Mouse (Mus musculus) stomach, embryonic 16.5 days (tissue): ENCODE results near the gene Slc39a1. TPM values are rescaled to one million over a fixed set of nuclear protein-coding genes. Genes with fewer than 3 reads are reported as not detected.

ENCODE experiments used
- ATAC-seq: fragments of 200-750 bp; cut with Nextera tagmentation; 2 replicates; pipeline ENCODE4 v1.8.0; 2017; ENCODE audit warnings: moderate number of reproducible peaks, moderate TSS enrichment; ENCODE audit not compliant: insufficient read depth, low FRiP score
- H3K27ac ChIP-seq: fragments of 300-500 bp; sonication (generic); 2 replicates; pipeline ENCODE4 v1.5.1; 2014; ENCODE audit warnings: low read length
- H3K27me3 ChIP-seq: fragments of 300-500 bp; sonication (generic); 2 replicates; pipeline ENCODE4 v1.6.1; 2014; ENCODE audit warnings: low read length, control low read depth, mixed read lengths; ENCODE audit not compliant: control insufficient read depth, insufficient read depth
- H3K36me3 ChIP-seq: fragments of 300-500 bp; sonication (generic); 2 replicates; pipeline ENCODE4 v1.6.1; 2014; ENCODE audit warnings: low read length; ENCODE audit not compliant: control insufficient read depth, insufficient read depth
- H3K4me1 ChIP-seq: fragments of 300-500 bp; sonication (generic); 2 replicates; pipeline ENCODE4 v1.6.1; 2014; ENCODE audit warnings: low read length, control low read depth, mixed read lengths; ENCODE audit not compliant: control insufficient read depth, insufficient read depth
- H3K4me2 ChIP-seq: fragments of 300-500 bp; sonication (generic); 2 replicates; pipeline ENCODE4 v1.6.1; 2014; ENCODE audit warnings: low read depth, low read length, mixed read lengths
- H3K4me3 ChIP-seq: fragments of 300-500 bp; sonication (generic); replicated peaks from 2 replicates; pipeline ENCODE4 v1.5.1; 2014; ENCODE audit warnings: mild to moderate bottlenecking, low read length
- H3K9ac ChIP-seq: fragments of 300-500 bp; sonication (generic); 2 replicates; pipeline ENCODE4 v1.6.1; 2014; ENCODE audit warnings: low read length
- H3K9me3 ChIP-seq: fragments of 300-500 bp; sonication (generic); replicated peaks from 2 replicates; pipeline ENCODE4 v1.6.1; 2016; ENCODE audit warnings: low read length, control low read depth; ENCODE audit not compliant: control insufficient read depth
- WGBS: fragments of 180-500 bp; shearing (Covaris S2); extraction: QIAGEN DNeasy Blood & Tissue Kit; methylation state at CpG from one replicate; pipeline ENCODE4 v1.1.7; 2014; 5-methylcytosine and 5-hydroxymethylcytosine counted together
- polyA plus RNA-seq: library from polyadenylated mRNA; unstranded; fragments of >200 nt; fragmentation: Nextera tagmentation; extraction: Ambion mirVana; gene quantifications from 2 replicates; pipeline ENCODE4 v1.2.1, GENCODE M21; 2015

Slc39a1 gene
- polyA plus RNA-seq: 101 and 122 TPM in 2 replicates

DNA sequence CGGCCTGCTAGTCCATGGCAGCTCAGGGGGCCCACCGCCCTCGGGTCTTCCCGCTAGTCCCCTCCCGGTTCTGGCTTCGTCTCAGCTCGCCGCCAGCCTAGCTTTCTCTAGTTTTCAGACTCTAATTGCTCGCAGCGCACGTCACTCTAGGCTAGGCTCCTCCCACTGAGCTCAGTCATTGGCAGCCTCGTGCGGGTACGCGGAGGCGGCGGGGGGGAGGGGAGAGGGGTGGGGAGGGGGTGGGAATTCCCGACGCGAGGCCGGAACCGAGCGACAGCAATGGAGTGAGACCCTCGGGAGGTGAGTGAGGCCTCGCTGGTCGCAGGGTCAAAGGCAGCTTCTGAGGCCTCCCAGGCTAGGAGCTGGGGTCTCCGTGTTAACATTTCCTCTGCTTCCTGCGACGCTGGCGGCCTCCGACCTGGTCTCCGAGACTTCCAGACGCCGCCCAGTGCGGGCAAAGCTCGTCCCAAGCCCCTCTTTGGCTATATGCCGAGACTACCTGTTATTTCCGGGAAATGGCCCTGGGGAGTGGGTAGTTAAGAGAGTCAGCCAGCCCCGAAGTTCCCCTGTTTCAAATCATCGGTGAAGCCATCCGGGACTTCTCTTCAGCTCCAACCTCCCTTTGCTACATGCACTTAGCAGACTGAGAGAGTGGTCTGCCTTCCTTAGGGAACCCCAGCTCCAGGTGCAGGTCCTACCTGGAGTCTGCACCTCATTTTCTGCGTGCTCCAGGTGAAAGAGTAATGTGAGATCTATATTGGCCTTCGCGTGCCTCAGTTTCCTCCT, at the start of gene Slc39a1:
Slc39a1 (plus strand) TSS at position 213 of the 786 bp plus-strand sequence.
- H3K4me3 ChIP-seq: peak within 1 kb of the TSS; percentile 89
- under 1% methylated on average over 44 of the region's 44 CpGs for WGBS
- H3K36me3 ChIP-seq: peaks cover 14% of the 10 kb centered on the region
- peak within 1 kb of the TSS; percentile 96 for H3K9ac ChIP-seq
- H3K27ac ChIP-seq: peak within 1 kb of the TSS; percentile 96
- H3K4me1 ChIP-seq: peaks cover 16% of the 10 kb centered on the region
- ATAC-seq: peak; percentile 94
- peak within 1 kb of the TSS; percentile 95 for H3K4me2 ChIP-seq
- no peaks in the 10 kb centered on the region for H3K27me3 ChIP-seq
- no peaks in the 10 kb centered on the region for H3K9me3 ChIP-seq

GRCm38 (mm10) chr3:90202884-90203283, 45.1 kb upstream of the Slc39a1 start:
- no peak overlapping the region for H3K9ac ChIP-seq
- 0 out of 2 replicates have a peak, but pooled peaks cover 2% of the 10 kb centered on the region for H3K36me3 ChIP-seq
- H3K27me3 ChIP-seq: no peaks in the 10 kb centered on the region
- H3K4me3 ChIP-seq: no peak overlapping the region
- H3K4me1 ChIP-seq: no peaks in the 10 kb centered on the region
- ATAC-seq: no peak
- no peak overlapping the region for H3K4me2 ChIP-seq
- no peak overlapping the region for H3K27ac ChIP-seq
- 43% methylated on average over 1 of the region's 1 CpGs for WGBS
- H3K9me3 ChIP-seq: no peaks in the 10 kb centered on the region

DNA sequence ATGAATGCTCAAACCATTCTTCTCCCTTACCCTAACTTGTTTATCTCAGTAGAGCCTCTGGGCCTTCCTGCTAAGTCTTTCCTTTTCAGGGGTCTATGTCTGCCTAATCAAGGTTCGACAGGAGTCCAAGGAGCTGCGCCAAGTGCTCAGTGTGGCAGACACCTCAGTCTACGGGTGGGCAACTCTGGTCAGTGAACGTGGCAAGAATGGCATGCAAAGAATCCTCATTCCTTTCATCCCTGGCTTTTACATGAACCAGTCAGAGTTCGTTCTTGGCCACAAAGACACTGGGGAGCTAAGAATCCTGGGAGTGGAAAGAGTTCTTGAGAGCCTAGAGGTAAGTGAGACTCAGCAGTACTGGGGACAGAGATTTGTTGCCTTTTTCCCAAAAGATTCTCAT, 44.4 kb upstream of the Slc39a1 start:
- Histone ChIP-seq H3K4me2 (no peak overlapping the region), H3K4me1 (no peaks in the 10 kb centered on the region), H3K27me3 (no peaks in the 10 kb centered on the region), H3K4me3 (no peak overlapping the region), H3K9me3 (no peaks in the 10 kb centered on the region), H3K36me3 (0 out of 2 replicates have a peak, but pooled peaks cover 8% of the 10 kb centered on the region), H3K27ac (no peak overlapping the region), H3K9ac (no peak overlapping the region)
- WGBS: 63% methylated on average over 5 of the region's 5 CpGs
- ATAC-seq: no peak

- H3K9me3 ChIP-seq: no peaks in the 10 kb centered on the region
- H3K4me2 ChIP-seq: no peak overlapping the region
- WGBS: 97% methylated on average over 2 of the region's 2 CpGs
- H3K4me1 ChIP-seq: no peaks in the 10 kb centered on the region
- H3K36me3 ChIP-seq: 0 out of 2 replicates have a peak, but pooled peaks cover 12% of the 10 kb centered on the region
- H3K27ac ChIP-seq: no peak overlapping the region
- H3K4me3 ChIP-seq: no peak overlapping the region
- ATAC-seq: no peak
- no peaks in the 10 kb centered on the region for H3K27me3 ChIP-seq
- H3K9ac ChIP-seq: no peak overlapping the region
These were observed 43.4 kb upstream of the Slc39a1 start for GRCm38 (mm10) chr3:90204582-90204981.

DNA sequence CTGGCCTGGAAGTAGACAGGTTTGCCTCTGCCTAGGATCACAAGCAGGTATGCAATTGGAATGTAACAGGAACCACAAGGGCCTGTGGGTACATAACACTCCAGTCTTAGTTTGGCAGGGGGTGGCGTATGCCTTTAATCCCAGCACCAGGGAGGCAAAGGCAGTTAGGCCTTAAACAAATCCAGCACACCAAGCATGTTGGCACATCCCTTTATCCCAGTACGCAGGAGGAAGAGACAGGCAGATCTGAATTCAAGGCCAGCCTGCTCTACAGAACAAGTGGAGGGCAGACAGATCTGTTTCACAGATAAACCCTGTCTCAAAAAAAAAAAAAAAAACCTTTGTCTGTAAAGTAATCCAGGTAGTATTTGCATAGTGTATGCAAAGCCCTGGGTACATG, 39.3 kb upstream of the Slc39a1 start:
- WGBS: 69% methylated on average over 2 of the region's 2 CpGs

DNA sequence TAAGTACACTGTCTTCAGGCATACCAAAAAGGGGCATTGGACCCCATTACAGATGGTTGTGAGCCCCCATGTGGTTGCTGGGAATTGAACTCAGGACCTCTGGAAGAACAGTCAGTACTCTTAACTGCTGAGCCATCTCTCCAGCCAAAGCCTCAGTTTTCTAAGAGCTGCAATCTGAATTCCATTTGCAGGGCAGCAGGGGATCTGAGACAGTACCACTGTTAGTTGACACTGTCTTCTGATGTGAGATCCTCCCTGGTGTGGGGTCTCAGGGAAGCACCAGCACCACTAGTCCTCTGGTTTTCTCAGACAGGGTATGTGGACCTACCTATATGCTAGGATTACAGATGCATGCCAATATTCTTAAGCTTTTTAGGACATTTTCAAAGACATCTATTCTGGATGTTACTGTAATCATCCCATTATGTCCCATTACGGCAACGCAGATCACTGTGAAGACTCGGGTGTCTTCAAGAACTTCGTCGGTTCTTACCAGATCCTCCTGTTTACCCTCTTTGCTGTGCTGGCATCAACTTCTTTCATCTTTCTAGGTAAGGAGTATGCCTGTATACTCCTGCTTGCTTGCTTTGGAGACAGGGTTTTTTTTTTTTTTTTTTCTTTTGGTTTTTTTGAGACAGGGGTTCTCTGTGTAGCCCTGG, 37.9 kb upstream of the Slc39a1 start:
- no peak for ATAC-seq
- no peak overlapping the region for H3K9ac ChIP-seq
- no peaks in the 10 kb centered on the region for H3K9me3 ChIP-seq
- peaks cover 22% of the 10 kb centered on the region for H3K4me1 ChIP-seq
- H3K27me3 ChIP-seq: no peaks in the 10 kb centered on the region
- no peak overlapping the region for H3K27ac ChIP-seq
- no peak overlapping the region for H3K4me3 ChIP-seq
- WGBS: 85% methylated on average over 5 of the region's 5 CpGs
- H3K4me2 ChIP-seq: no peak overlapping the region
- H3K36me3 ChIP-seq: peaks cover 22% of the 10 kb centered on the region

More for the DNA sequence above, 39.3 kb upstream of the Slc39a1 start:
- H3K36me3 ChIP-seq: peaks cover 22% of the 10 kb centered on the region
- no peak for ATAC-seq
- H3K27me3 ChIP-seq: no peaks in the 10 kb centered on the region
- H3K9me3 ChIP-seq: no peaks in the 10 kb centered on the region
- no peak overlapping the region for H3K27ac ChIP-seq
- no peak overlapping the region for H3K9ac ChIP-seq
- H3K4me1 ChIP-seq: peaks cover 16% of the 10 kb centered on the region
- no peak overlapping the region for H3K4me3 ChIP-seq
- no peak overlapping the region for H3K4me2 ChIP-seq

GRCm38 (mm10) chr3:90211475-90212398, 36.2 kb upstream of the Slc39a1 start:
- Histone ChIP-seq H3K27ac (peak overlapping the region; percentile 38; the same call in 1 of the 2 replicates), H3K36me3 (peaks cover 22% of the 10 kb centered on the region), H3K4me1 (peaks cover 22% of the 10 kb centered on the region), H3K9ac (peak overlapping the region; percentile 83), H3K27me3 (no peaks in the 10 kb centered on the region), H3K9me3 (no peaks in the 10 kb centered on the region), H3K4me2 (peak overlapping the region; percentile 99), H3K4me3 (peak overlapping the region; percentile 72)
- ATAC-seq: no peak
- 59% methylated on average over 13 of the region's 13 CpGs for WGBS

DNA sequence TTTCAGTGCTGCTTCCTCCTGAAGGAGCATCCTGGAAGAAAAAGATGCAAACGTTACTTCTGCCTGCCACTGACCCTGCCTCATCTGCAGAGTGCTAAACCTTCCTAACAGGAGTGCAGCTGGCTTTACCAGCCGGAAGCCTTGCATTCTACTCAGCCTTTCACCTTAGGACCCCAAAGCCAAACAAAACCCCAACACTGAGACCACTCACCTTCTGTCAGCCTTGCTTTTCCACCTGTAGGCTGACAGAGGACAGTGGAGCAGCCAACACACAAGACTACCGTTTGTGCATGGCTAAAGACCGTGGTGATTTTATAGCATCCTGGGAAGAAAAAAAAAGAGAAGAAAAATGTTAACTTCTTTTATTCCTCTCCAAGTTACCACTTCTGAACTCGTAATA, 35.2 kb upstream of the Slc39a1 start:
- WGBS: 6% methylated on average over 5 of the region's 5 CpGs
- no peak for ATAC-seq
- Histone ChIP-seq H3K4me1 (peaks cover 22% of the 10 kb centered on the region), H3K9ac (peak overlapping the region; percentile 83), H3K4me2 (peak overlapping the region; percentile 99), H3K9me3 (no peaks in the 10 kb centered on the region), H3K27me3 (no peaks in the 10 kb centered on the region), H3K27ac (no peak overlapping the region), H3K4me3 (peak overlapping the region; percentile 72), H3K36me3 (peaks cover 22% of the 10 kb centered on the region)
